Mouse (Mus musculus) CD4-positive, CD25-positive, alpha-beta regulatory T cell (primary cell): ENCODE results near the gene Fabp3. TPM values are rescaled to one million over a fixed set of nuclear protein-coding genes. Genes with fewer than 3 reads are reported as not detected.

Experiments used
- polyA plus RNA-seq: library from polyadenylated mRNA; unstranded; fragments of 100-300 nt; shearing (Covaris generic); gene quantifications from one replicate; pipeline ENCODE4 v1.2.1, GENCODE M21; 2017

Gene Fabp3
- polyA plus RNA-seq: not detected

DNA sequence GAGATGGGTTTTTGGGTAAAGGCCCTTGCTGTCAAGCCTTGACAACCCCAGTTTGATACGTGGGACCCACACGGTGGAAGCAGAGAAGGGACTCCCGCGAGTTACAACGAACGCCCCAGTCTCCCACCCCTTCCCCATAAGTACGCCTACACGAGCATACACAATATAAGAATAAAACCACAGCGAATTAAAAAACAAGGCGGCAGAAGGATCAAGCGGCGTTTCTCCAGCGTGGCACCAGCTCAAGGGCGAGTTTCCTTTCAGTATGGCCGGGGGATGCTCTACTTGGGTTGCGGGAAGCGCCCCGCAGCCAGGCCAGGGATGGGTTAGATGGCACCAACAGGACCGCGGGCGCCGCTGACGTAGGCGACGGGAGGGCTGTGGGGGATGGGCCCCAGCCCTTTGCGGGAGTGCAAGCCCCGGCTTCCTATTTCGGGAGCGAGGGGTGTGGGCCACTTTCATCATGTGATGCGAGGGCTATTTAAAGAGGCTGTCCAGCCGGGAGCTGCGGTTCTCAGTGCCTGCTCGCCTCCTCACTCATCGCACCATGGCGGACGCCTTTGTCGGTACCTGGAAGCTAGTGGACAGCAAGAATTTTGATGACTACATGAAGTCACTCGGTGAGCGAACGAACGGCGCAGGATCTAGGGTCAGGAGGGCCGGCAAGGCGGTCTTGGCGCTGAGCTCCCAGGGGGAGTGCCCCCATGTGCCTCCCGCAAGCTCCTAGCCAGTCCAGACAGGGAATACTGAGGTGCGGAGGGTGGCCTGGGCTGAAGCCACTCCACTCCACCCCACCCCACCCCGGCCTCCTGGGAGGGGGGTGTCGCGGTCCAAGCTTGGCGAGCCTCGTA lies at the start of gene Fabp3, which contains the start of gene Gm10570:
TSS of gene Fabp3 (plus strand) at position 365 of the 851 bp plus-strand sequence.
TSS of gene Gm10570 (minus strand) at position 444 of the 851 bp plus-strand sequence.

GRCm38 (mm10) chr4:130279105-130279504 lies 29.3 kb upstream of the Fabp3 start, which contains the start of gene Serinc2:
Serinc2 (minus strand) TSS chr4:130279205.

DNA sequence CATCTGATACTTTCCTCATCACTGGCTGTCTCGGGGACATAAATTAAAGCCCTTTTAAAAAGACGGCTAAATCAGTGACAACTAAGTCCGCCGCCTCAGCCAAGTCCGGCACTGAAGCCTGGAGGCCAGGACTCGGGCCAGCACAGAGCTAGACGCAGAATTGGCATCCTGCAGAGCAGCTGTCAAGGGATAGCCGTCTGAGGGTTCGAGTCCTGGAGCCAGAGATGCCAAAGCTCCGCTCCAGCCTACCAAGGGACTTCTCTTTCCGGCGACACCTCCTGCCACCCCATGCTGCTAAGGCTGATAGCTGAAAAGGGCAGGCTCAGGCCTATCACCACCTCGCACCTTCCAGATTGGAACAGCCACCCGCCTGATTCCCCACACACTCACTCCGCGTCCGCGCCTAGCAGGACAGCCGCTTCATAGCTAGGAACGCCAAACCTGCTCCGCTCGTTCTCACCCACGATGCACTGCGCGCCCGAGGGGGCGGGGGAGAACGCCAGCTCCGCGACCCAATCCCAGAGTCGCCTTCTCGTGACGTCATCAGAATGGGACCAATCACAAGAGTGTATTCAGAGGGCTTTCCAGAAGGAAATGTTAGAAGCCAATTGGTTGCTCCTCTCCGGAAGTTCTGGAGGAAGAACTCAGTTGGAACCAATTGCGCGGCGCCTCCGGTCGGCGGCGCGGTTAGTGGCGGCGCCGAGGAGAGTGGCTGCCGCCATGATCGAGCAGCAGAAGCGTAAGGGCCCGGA lies 51.3 kb downstream of the Fabp3 start, which contains the start of the genes Zcchc17 and Snrnp40:
TSS of gene Zcchc17 (minus strand) at position 458 of the 752 bp plus-strand sequence.
TSS of gene Snrnp40 (plus strand) at position 647 of the 752 bp plus-strand sequence.

Other genes with a start within 250 kb of the Fabp3 start
- 61.4 TPM for gene Pef1, start 206.0 kb upstream of the Fabp3 start, polyA plus RNA-seq
- 0.10 TPM for gene Hcrtr1, start 169.2 kb upstream of the Fabp3 start, polyA plus RNA-seq
- gene Tinagl1, start 133.5 kb upstream of the Fabp3 start, polyA plus RNA-seq: not detected
- not detected for gene Gm853, start 86.2 kb upstream of the Fabp3 start, polyA plus RNA-seq
- not detected for gene Serinc2, start 29.4 kb upstream of the Fabp3 start, polyA plus RNA-seq
- gene Gm10570, start 79 bp downstream of the Fabp3 start, polyA plus RNA-seq: not detected
- gene Zcchc17, start 51.3 kb downstream of the Fabp3 start, polyA plus RNA-seq: 67.0 TPM
- 129 TPM for gene Snrnp40, start 51.5 kb downstream of the Fabp3 start, polyA plus RNA-seq